Mouse (Mus musculus): ENCODE data around the gene Apip. TPM values are rescaled to one million over a fixed set of nuclear protein-coding genes. Genes with fewer than 3 reads are reported as not detected.

Gene Apip
- polyA plus RNA-seq, 1 experiment from 2014 or later = 73.7 TPM

DNA sequence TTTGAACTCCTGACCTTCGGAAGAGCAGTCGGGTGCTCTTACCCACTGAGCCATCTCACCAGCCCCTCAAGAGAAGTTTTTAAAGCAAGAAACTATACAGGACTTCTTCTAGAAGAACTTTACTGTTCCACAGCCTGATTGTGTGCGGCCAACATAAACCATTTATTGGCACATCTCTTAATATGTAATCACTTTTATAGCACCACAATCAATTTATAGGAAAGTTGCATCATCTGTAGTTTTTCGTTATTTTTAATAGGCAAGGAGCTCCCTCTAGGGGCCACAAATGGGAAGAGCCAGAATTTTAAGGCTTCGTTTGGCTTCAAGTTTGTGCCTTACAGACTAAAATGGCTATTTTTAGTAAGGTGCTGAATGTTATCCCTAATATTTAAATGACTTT, 11.0 kb downstream of the Apip start:
- Histone ChIP-seq H3K9me3 (ENCODE audit: control insufficient read depth, low read length) (peaks cover 3% of the 10 kb centered on the region; the same call in 1 of the 2 replicates), H3K4me2 (replicated peaks; ENCODE audit: low read depth, low read length) (no peak overlapping the region), H3K4me3 (ENCODE audit: low read length) (no peak overlapping the region), H3K4me1 (ENCODE audit: control insufficient read depth, insufficient read depth, low read length) (no peaks in the 10 kb centered on the region), H3K36me3 (ENCODE audit: control insufficient read depth, insufficient read depth, low read length) (no peaks in the 10 kb centered on the region; the same call in 1 of the 2 replicates), H3K27ac (ENCODE audit: low read depth, low read length) (no peak overlapping the region), H3K27me3 (ENCODE audit: control insufficient read depth, insufficient read depth, low read length) (no peaks in the 10 kb centered on the region), H3K9ac (ENCODE audit: low read depth, low read length) (no peak overlapping the region)
- no peak for ATAC-seq (ENCODE audit: low FRiP score, low TSS enrichment)
- 65% methylated on average over 5 of the region's 5 CpGs for WGBS

DNA sequence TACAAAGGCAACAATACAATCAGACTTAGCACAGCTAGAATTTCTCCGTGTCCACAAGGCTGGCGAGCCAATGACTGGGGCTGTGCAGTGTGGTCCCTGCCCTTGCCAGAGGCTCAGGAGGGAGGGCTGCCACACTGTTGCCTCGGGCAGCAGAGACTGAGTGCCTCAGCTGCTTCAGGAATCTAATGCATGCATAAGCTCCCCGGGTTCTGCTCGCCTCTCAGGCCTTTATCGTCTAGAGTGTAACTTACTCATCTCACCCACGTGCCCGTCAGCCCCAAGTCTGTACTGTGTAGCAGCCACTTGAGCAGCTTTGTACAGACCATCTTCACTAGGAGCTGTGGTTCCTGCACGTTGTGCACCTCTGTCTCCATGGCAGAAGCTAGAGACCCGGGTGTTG, 12.2 kb downstream of the Apip start:
- Histone ChIP-seq H3K4me3 (ENCODE audit: low read length) (no peak overlapping the region), H3K27me3 (ENCODE audit: control insufficient read depth, insufficient read depth, low read length) (no peaks in the 10 kb centered on the region), H3K27ac (ENCODE audit: low read depth, low read length) (no peak overlapping the region), H3K4me2 (replicated peaks; ENCODE audit: low read depth, low read length) (no peak overlapping the region), H3K9ac (ENCODE audit: low read depth, low read length) (no peak overlapping the region), H3K36me3 (ENCODE audit: control insufficient read depth, insufficient read depth, low read length) (peaks cover 4% of the 10 kb centered on the region; the same call in 1 of the 2 replicates), H3K4me1 (ENCODE audit: control insufficient read depth, insufficient read depth, low read length) (no peaks in the 10 kb centered on the region), H3K9me3 (ENCODE audit: control insufficient read depth, low read length) (peaks cover 3% of the 10 kb centered on the region; the same call in 1 of the 2 replicates)
- ATAC-seq (ENCODE audit: low FRiP score, low TSS enrichment) = no peak
- 85% methylated on average over 10 of the region's 10 CpGs for WGBS

DNA sequence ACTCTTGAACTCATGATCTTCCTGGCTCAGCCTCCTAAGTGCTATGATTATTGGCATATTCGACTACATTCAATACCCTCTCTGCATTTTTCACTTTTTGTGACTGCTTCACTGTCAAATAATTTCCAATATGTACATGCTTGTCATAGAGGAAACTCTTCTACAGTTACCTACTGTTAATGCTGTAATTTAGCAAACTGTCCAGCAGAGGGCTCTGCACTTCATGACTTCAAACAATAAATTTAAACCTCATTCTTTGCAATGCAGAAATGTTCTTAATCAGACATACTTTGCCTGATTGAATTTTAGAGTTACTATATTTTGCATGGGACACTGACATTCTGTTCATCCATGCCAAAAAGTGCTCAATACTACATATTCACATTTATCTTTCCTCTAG, 13.0 kb downstream of the Apip start:
- Histone ChIP-seq H3K4me1 (ENCODE audit: control insufficient read depth, insufficient read depth, low read length) (no peaks in the 10 kb centered on the region), H3K27ac (ENCODE audit: low read depth, low read length) (no peak overlapping the region), H3K27me3 (ENCODE audit: control insufficient read depth, insufficient read depth, low read length) (no peaks in the 10 kb centered on the region), H3K36me3 (ENCODE audit: control insufficient read depth, insufficient read depth, low read length) (peaks cover 4% of the 10 kb centered on the region; the same call in 1 of the 2 replicates), H3K4me2 (replicated peaks; ENCODE audit: low read depth, low read length) (no peak overlapping the region), H3K9ac (ENCODE audit: low read depth, low read length) (no peak overlapping the region), H3K9me3 (ENCODE audit: control insufficient read depth, low read length) (peaks cover 3% of the 10 kb centered on the region; the same call in 1 of the 2 replicates), H3K4me3 (ENCODE audit: low read length) (no peak overlapping the region)
- 4% methylated on average over 1 of the region's 1 CpGs for WGBS
- ATAC-seq (ENCODE audit: low FRiP score, low TSS enrichment) = no peak

DNA sequence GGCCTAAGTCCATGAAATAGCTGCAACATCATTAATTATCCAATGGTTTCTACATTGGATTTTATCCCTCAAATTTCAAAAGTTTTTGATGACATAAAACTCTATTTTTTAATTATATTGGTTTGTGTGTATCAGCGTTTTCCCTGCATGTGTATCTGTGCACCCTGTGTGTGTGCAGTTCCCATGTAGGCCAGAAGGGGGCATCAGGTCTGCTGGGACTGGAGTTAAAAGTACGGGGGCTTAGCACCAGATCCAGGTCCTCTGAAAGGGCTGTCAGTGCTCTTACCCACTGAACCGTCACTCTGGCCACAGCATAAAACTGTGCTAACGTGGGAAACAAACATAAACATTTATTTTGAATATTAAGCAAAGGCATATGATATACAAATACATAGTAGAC, 14.6 kb downstream of the Apip start:
- Histone ChIP-seq H3K9ac (ENCODE audit: low read depth, low read length) (no peak overlapping the region), H3K4me2 (replicated peaks; ENCODE audit: low read depth, low read length) (no peak overlapping the region), H3K36me3 (ENCODE audit: control insufficient read depth, insufficient read depth, low read length) (peaks cover 10% of the 10 kb centered on the region), H3K4me1 (ENCODE audit: control insufficient read depth, insufficient read depth, low read length) (no peaks in the 10 kb centered on the region), H3K27ac (ENCODE audit: low read depth, low read length) (no peak overlapping the region), H3K9me3 (ENCODE audit: control insufficient read depth, low read length) (peaks cover 3% of the 10 kb centered on the region; the same call in 1 of the 2 replicates), H3K4me3 (ENCODE audit: low read length) (no peak overlapping the region), H3K27me3 (ENCODE audit: control insufficient read depth, insufficient read depth, low read length) (no peaks in the 10 kb centered on the region)
- ATAC-seq (ENCODE audit: low FRiP score, low TSS enrichment) = no peak
- WGBS = over 99% methylated on average over 4 of the region's 4 CpGs

DNA sequence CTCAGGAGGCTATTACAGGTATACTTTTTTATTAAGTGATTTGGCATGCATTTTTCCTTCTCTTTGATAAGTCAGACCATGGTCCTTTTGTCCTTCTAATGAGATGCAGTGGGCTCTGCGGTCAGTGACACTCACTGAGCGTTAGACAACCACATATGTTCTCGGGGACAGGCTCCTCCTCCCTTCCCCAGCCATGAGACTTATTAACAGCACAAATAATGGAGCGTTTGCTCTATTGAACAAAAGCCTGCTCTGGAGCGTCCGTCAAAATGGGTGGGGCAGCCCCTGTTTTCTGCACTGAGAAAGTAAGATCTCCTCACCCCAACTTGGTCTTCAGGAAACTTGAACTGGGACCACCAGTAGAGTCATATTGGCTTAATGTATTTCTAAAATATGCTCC, 16.0 kb downstream of the Apip start:
- Histone ChIP-seq H3K4me3 (ENCODE audit: low read length) (no peak overlapping the region), H3K4me1 (ENCODE audit: control insufficient read depth, insufficient read depth, low read length) (no peaks in the 10 kb centered on the region), H3K27me3 (ENCODE audit: control insufficient read depth, insufficient read depth, low read length) (no peaks in the 10 kb centered on the region), H3K36me3 (ENCODE audit: control insufficient read depth, insufficient read depth, low read length) (peaks cover 18% of the 10 kb centered on the region), H3K9ac (ENCODE audit: low read depth, low read length) (no peak overlapping the region), H3K9me3 (ENCODE audit: control insufficient read depth, low read length) (peaks cover 3% of the 10 kb centered on the region; the same call in 1 of the 2 replicates), H3K27ac (ENCODE audit: low read depth, low read length) (no peak overlapping the region), H3K4me2 (replicated peaks; ENCODE audit: low read depth, low read length) (no peak overlapping the region)
- no peak for ATAC-seq (ENCODE audit: low FRiP score, low TSS enrichment)
- 84% methylated on average over 6 of the region's 6 CpGs for WGBS

DNA sequence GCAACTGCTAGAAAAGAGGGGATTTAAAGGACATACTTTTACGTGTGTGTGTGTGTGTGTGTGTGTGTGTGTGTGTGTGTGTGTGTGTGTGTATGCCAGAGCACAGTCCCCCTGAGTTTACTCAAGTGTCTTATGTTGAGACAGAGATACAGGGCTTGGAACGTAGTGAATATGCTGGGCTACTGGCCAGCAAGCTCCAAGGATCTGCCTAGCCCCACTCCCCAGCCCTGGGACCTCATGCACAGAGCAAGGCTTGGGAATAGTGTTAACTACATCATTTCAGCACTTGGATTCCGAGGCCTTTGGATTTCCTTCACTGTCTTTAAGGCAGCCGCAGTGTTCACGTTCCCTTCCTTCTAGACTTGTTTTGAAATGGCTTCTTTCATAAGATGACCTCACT, 29.1 kb downstream of the Apip start:
- H3K9ac ChIP-seq (ENCODE audit: low read depth, low read length) = no peak overlapping the region

DNA sequence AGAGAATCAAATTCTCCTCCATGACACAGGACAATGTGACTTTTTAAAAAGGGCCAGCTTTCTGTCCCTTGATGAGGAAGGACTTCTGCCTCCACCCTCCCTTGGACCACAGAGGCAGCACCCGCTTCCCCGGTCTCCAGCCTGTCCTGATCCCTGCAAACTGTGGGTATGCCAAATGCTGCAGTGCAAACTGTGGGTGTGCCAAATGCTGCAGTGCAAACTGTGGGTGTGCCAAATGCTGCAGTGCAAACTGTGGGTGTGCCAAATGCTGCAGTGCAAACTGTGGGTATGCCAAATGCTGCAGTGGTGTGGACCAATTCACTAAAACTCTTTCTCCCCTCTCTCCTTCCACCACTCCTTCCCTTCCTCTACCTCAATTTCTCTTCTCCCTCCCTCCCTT, 32.7 kb downstream of the Apip start:
- Histone ChIP-seq H3K4me1 (ENCODE audit: control insufficient read depth, insufficient read depth, low read length) (no peaks in the 10 kb centered on the region), H3K36me3 (ENCODE audit: control insufficient read depth, insufficient read depth, low read length) (no peaks in the 10 kb centered on the region), H3K4me2 (replicated peaks; ENCODE audit: low read depth, low read length) (no peak overlapping the region), H3K27me3 (ENCODE audit: control insufficient read depth, insufficient read depth, low read length) (no peaks in the 10 kb centered on the region), H3K4me3 (ENCODE audit: low read length) (no peak overlapping the region), H3K9ac (ENCODE audit: low read depth, low read length) (no peak overlapping the region), H3K9me3 (ENCODE audit: control insufficient read depth, low read length) (no peaks in the 10 kb centered on the region), H3K27ac (ENCODE audit: low read depth, low read length) (no peak overlapping the region)
- no peak for ATAC-seq (ENCODE audit: low FRiP score, low TSS enrichment)
- WGBS = 74% methylated on average over 2 of the region's 2 CpGs

More for the DNA sequence above, 29.1 kb downstream of the Apip start:
- Histone ChIP-seq H3K4me1 (ENCODE audit: control insufficient read depth, insufficient read depth, low read length) (no peaks in the 10 kb centered on the region), H3K9me3 (ENCODE audit: control insufficient read depth, low read length) (no peaks in the 10 kb centered on the region), H3K27me3 (ENCODE audit: control insufficient read depth, insufficient read depth, low read length) (no peaks in the 10 kb centered on the region), H3K4me3 (ENCODE audit: low read length) (no peak overlapping the region), H3K27ac (ENCODE audit: low read depth, low read length) (no peak overlapping the region), H3K36me3 (ENCODE audit: control insufficient read depth, insufficient read depth, low read length) (no peaks in the 10 kb centered on the region), H3K4me2 (replicated peaks; ENCODE audit: low read depth, low read length) (no peak overlapping the region)
- 69% methylated on average over 5 of the region's 5 CpGs for WGBS
- ATAC-seq (ENCODE audit: low FRiP score, low TSS enrichment) = no peak

DNA sequence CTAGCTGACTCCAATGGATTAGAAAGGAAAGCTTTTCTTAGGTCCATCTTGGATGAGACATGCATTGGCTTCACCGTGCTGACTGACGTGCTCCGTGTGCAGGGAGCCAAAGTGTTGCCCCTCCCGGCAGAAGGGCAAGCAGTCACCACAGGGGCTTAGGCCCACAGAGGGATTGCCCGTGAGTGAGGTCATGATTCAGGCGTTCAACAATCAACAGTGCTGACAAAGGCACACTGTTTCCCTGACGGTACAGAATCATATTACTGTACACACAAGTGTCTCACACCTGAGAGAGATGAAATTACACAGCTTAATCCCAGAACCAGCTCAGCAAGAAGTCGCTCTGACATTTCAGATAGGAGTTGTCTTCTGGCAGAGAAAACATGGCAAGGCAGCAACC, 38.2 kb downstream of the Apip start:
- H3K9me3 ChIP-seq (ENCODE audit: control insufficient read depth, low read length) = no peaks in the 10 kb centered on the region
- H3K27ac ChIP-seq (ENCODE audit: low read depth, low read length) = no peak overlapping the region
- no peaks in the 10 kb centered on the region for H3K27me3 ChIP-seq (ENCODE audit: control insufficient read depth, insufficient read depth, low read length)
- no peak overlapping the region for H3K4me2 ChIP-seq (replicated peaks; ENCODE audit: low read depth, low read length)
- 0 out of 2 replicates have a peak, but pooled peaks cover 3% of the 10 kb centered on the region for H3K4me1 ChIP-seq (ENCODE audit: control insufficient read depth, insufficient read depth, low read length)
- WGBS = 43% methylated on average over 8 of the region's 8 CpGs
- no peaks in the 10 kb centered on the region for H3K36me3 ChIP-seq (ENCODE audit: control insufficient read depth, insufficient read depth, low read length)
- H3K9ac ChIP-seq (ENCODE audit: low read depth, low read length) = no peak overlapping the region
- no peak overlapping the region for H3K4me3 ChIP-seq (ENCODE audit: low read length)
- ATAC-seq (ENCODE audit: low FRiP score, low TSS enrichment) = no peak

DNA sequence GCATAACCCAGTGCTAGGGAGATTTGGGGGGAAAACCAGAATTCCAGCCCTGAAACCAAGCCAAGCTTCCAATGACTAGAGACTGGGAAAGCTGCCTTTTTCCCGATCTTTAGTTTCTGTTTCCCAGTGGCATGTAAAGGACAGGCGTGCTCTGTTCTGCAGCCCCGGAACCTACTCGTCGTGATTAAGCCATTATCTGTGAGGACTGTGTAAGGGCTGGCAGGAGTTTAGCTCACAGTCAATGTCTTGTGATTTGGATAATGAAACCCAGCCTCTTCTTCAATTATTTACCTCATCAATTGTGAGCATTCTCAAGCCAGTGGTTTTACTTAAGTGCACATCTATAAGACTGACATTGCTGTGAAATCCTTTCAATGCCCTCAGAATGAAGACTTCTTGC, 43.7 kb downstream of the Apip start:
- WGBS = 89% methylated on average over 5 of the region's 5 CpGs
- no peak for ATAC-seq (ENCODE audit: low FRiP score, low TSS enrichment)

More for the DNA sequence above, 43.7 kb downstream of the Apip start:
- Histone ChIP-seq H3K9me3 (ENCODE audit: control insufficient read depth, low read length) (no peaks in the 10 kb centered on the region), H3K4me3 (ENCODE audit: low read length) (no peak overlapping the region), H3K4me2 (replicated peaks; ENCODE audit: low read depth, low read length) (no peak overlapping the region), H3K4me1 (ENCODE audit: control insufficient read depth, insufficient read depth, low read length) (0 out of 2 replicates have a peak, but pooled peaks cover 1% of the 10 kb centered on the region), H3K27me3 (ENCODE audit: control insufficient read depth, insufficient read depth, low read length) (no peaks in the 10 kb centered on the region), H3K27ac (ENCODE audit: low read depth, low read length) (no peak overlapping the region), H3K9ac (ENCODE audit: low read depth, low read length) (no peak overlapping the region), H3K36me3 (ENCODE audit: control insufficient read depth, insufficient read depth, low read length) (no peaks in the 10 kb centered on the region)

Data from kidney, embryonic 14.5 days (tissue).